Mouse (Mus musculus): ENCODE measurements around the gene Gm10160. TPM values are rescaled to one million over a fixed set of nuclear protein-coding genes. Genes with fewer than 3 reads are reported as not detected.

The Gm10160 gene
- not detected in 2 replicates for polyA plus RNA-seq (2015; fragmentation: Nextera tagmentation; extraction: Ambion mirVana)

DNA sequence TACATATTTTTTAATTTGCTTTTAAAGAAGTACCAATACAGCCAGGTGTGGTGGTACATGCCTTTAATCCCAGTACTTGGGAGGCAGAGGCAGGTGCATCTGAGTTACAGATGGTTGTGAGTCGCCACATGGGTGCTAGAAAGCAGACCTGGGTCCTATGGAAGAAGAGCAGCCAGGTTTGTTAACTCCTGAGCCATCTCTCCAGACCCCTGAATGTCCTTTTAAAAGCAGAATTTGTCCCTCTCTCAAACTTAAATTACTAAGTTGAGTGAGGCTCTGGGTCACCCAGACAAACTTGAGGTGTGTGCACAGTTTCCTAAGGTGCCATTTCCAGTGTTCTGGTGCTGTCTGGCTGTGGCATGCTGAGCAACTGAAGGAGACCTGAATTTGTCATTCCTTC is at the start of gene Gm10160:
Gene Gm10160 (minus strand): TSS at position 101 of the 400 bp plus-strand sequence.

GRCm38 (mm10) chr7:81858968-81859721 is 3.6 kb upstream of the Gm10160 start, which contains the start of gene Tm6sf1:
Gene Tm6sf1 (plus strand): TSS chr7:81859001.

GRCm38 (mm10) chr7:81829379-81829894 is 26.2 kb downstream of the Gm10160 start, which contains the start of gene Btbd1:
Gene Btbd1 (minus strand): TSS chr7:81829431.

Other genes with a start within 250 kb of the Gm10160 start
- gene Homer2, start 148.3 kb downstream of the Gm10160 start, polyA plus RNA-seq (2015; fragmentation: Nextera tagmentation; extraction: Ambion mirVana): 57.8 and 78.9 TPM in 2 replicates
- gene Ramac, start 92.9 kb downstream of the Gm10160 start, polyA plus RNA-seq (2015; fragmentation: Nextera tagmentation; extraction: Ambion mirVana): 109 and 119 TPM in 2 replicates
- 36.8 and 42.9 TPM in 2 replicates for gene 3110040N11Rik, start 66.3 kb downstream of the Gm10160 start, polyA plus RNA-seq (2015; fragmentation: Nextera tagmentation; extraction: Ambion mirVana)
- gene Btbd1, start 26.4 kb downstream of the Gm10160 start, polyA plus RNA-seq (2015; fragmentation: Nextera tagmentation; extraction: Ambion mirVana): 39.5 and 42.3 TPM in 2 replicates
- gene Tm6sf1, start 3.2 kb upstream of the Gm10160 start, polyA plus RNA-seq (2015; fragmentation: Nextera tagmentation; extraction: Ambion mirVana): 8.7 and 9.0 TPM in 2 replicates
- 7.6 and 9.2 TPM in 2 replicates for gene Hdgfl3, start 78.7 kb upstream of the Gm10160 start, polyA plus RNA-seq (2015; fragmentation: Nextera tagmentation; extraction: Ambion mirVana)
- 1.7 and 3.0 TPM in 2 replicates for gene Bnc1, start 136.5 kb upstream of the Gm10160 start, polyA plus RNA-seq (2015; fragmentation: Nextera tagmentation; extraction: Ambion mirVana)

All from urinary bladder, postnatal 0 days (tissue).